Mouse (Mus musculus) left cerebral cortex, postnatal 14 days (tissue): ENCODE measurements around the gene Slc38a7. TPM values are rescaled to one million over a fixed set of nuclear protein-coding genes. Genes with fewer than 3 reads are reported as not detected.
"Not testable (repeated sequence)": the region's sequence is repeated elsewhere in the genome, so short reads cannot be mapped to it uniquely, and the experiment has no call there.

Experiments used
- DNase-seq, 2 experiments: peaks; one replicate each; pipeline ENCODE4 v3.0.0; 2021 to 2022; ENCODE audit warnings: low spot score in 2 of 2, mixed read lengths in 1 of 2
- intact Hi-C: fragments of 180-260 bp; cut with DNase I; formaldehyde crosslinking; loops from one replicate; pipeline ENCODE4 v1.15.1; 2025
- total RNA-seq, 2 experiments: library from RNA; stranded (reverse); gene quantifications; 2 replicates each; pipeline ENCODE4 v1.2.3; 2021

Slc38a7 gene
- total RNA-seq, 2 experiments from 2014 or later, result 29.8 to 32.0 TPM

DNA sequence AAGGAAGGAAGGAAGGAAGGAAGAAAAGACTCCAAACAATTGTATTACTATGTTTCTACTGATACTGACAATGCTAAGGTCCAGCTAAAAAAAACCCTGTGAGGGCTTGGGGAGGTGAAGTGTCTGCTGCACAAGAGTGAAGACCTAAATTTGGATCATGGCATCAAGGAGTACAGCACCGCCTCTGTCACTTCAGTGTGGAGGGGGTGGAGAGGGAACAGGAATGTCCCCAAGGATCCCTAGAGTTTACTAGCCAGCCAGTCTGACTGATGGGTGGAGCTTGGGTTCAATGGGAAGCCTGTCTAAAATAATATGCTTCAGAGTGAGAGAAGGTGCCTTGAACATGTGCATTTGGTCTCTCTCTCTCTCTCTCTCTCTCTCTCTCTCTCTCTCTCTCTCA lies 35.1 kb downstream of the Slc38a7 start:
- DNase-seq, result no peak
- intact Hi-C loops, result no loop called here

DNA sequence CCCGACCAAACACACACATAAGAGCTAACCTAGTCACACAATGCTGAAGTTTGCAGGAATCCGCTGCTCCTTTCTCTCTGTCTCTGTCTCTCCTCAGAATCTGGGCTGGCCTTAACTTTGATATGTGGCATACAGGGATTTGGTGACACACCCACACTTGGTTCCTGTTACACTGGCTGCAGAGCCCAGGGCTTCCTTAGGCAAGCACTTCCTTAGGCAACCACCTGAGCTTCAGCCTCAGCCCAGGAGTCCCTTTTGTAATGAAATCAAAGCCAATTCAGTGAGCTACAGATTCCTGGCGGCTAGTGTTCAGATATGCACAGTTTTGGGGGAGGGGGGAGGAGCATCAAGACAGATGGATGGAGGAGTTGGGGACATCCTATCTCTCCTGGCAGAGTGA lies 35.7 kb downstream of the Slc38a7 start:
- intact Hi-C loops, result no loop called here
- DNase-seq, result no peak

DNA sequence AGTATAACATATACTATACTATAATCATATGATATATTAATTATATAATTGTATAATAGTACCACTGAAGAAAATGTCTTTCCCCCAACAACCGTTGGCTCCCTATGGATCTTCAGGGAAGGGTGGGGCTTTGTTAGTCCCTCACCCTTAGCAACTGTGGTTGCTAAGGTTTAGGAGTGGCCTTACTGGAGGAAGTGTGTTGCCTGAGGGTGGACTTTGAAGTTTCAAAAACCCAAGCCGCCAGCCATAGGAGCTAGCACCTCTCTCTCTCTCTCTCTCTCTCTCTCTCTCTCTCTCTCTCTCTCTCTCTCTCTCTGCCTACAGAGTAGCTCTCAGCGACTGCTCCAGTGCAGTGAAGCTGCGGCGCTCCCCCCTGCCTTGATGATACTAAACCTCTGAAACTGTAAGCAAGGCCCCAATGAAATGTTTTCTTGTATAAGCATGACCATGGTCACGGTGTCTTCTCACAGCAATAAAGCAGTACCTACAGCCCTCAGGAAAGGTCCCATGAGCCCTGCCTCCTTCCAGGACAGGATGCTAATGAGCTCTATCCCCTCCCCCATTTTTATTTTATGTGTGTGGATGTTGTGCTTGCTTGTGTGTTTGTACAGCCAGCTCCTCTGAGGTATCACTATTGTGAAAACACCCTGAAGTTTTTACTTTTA lies 37.2 kb downstream of the Slc38a7 start:
- intact Hi-C loops, result no loop called here
- no peak for DNase-seq

DNA sequence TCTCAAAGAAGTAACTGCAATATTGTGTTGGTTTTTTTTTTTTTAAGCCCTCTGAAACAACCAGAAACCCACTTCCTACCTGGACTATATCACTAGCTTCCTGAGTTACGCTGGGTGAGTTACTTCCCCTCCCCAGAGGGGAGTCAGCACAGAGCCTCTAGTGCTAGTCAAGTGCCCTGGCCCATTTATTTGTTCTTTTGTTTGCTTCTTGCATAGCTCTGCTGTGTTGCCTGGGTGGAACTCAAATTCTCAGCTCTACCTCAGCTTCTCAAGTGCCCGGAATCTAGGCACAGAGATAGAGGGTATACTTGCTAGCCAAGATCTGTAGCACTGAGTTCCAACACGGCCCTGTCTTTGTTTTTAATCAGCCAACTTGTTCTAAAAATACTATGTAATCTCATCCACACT lies 43.2 kb downstream of the Slc38a7 start:
- no peak for DNase-seq
- intact Hi-C loops, result no loop called here

DNA sequence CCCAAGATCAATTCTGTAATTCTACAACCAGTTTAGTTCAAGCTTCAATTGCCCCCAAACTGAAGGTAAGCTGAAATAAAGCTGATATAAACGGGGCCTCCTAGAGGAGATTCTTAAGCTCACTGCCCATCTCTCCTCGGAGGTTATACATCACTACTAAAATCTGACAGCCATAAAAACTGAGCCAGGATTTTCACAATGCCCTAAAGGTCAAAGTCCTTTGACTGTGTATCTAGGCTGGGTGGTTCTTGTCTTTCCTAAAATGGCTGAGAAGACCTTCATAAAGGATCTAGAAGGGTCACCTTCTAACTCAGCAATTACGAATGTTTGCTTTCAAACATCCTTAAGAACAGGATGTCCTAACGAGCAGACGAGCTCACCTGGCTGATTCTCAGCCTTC lies 44.2 kb downstream of the Slc38a7 start:
- intact Hi-C loops, result no loop called here

DNA sequence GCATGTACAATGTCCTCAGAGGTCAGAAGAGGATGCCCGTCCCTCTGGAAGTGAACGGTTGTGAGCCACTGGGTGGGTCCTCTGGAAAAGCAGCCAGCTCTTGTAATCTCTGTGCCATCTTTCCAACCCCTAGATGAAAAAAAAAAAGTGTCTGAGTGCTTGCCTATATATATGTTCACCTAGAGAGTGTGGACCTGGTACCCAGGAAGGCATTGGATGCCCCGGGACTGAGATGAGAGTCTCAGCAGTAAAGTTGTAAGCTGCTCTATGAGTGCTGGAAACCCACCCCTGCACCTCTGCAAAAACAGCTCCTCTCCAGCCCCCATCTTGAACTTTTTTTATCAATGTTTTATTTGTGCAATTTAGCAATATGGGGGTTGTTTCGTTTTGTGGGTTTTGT lies 44.7 kb downstream of the Slc38a7 start:
- intact Hi-C loops, result no loop called here
- DNase-seq, result no peak

More for the DNA sequence above, 44.2 kb downstream of the Slc38a7 start:
- DNase-seq, result no peak

DNA sequence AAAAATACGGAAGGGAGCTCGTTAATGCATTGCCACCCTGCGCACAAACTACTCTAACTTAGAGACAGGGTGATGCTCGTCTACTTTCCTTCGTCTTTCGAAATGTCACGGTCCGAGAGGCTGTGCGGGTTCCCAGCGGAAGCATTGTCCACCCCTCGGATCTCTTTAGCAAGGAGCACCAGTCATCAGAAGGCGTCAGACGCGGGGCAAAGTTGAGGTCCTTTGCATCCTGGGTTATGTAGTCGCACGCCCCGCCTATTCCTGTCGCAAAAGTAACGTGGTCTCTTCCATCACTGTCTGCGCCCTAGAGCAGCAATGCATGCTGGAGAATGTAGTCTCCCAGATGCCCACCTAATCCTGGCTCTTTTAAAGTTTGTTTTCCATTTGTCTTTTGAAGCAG lies 45.5 kb downstream of the Slc38a7 start:
- intact Hi-C loops, result no loop called here
- peak; percentile 95 to 98 for DNase-seq

DNA sequence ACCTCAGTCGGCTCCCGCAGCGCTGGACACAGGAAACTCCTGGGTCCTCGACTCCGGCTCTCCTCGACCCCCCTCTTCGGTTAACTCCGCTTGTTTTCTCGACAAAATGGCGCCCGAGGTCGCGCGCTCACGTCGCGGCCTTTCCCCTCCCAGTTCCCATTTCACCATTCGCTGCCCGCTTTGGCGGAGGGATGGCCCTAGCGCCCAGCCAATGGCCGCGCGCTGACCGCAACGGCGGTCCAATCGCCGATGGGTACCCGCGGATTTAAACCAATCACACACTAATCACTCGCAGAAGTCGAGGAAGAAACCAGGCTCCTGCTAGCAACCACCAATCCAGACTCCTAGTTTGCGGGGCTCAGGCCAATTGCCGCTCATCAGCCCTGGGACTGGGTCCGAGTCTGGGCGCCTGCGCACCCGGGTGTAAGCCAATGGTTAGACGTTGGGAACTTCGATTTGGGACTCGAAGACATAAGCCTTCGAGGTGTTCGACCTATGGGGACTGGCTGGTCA lies 46.0 kb downstream of the Slc38a7 start, which contains the start of gene Cnot1:
Gene Cnot1, minus strand, starts transcription at position 134 of the 513 bp plus-strand sequence.
- DNase-seq, result peak; percentile 99
- intact Hi-C loops, result no loop called here

- intact Hi-C loops, result no loop called here
- peak; percentile 41 for DNase-seq
These were observed 46.7 kb downstream of the Slc38a7 start for GRCm38 (mm10) chr8:95806461-95807191.

GRCm38 (mm10) chr8:95805482-95805881 lies 47.9 kb downstream of the Slc38a7 start:
- intact Hi-C loops, result no loop called here

GRCm38 (mm10) chr8:95802231-95802630 lies 51.1 kb downstream of the Slc38a7 start:
- DNase-seq, result no peak

More at GRCm38 (mm10) chr8:95805482-95805881, 47.9 kb downstream of the Slc38a7 start:
- no peak for DNase-seq

GRCm38 (mm10) chr8:95801476-95802064 lies 51.8 kb downstream of the Slc38a7 start:
- no peak for DNase-seq
- intact Hi-C loops, result no loop called here

More at GRCm38 (mm10) chr8:95802231-95802630, 51.1 kb downstream of the Slc38a7 start:
- intact Hi-C loops, result no loop called here

- intact Hi-C loops, result no loop called here
- no peak for DNase-seq
These were observed 53.0 kb downstream of the Slc38a7 start for GRCm38 (mm10) chr8:95800353-95800752.

DNA sequence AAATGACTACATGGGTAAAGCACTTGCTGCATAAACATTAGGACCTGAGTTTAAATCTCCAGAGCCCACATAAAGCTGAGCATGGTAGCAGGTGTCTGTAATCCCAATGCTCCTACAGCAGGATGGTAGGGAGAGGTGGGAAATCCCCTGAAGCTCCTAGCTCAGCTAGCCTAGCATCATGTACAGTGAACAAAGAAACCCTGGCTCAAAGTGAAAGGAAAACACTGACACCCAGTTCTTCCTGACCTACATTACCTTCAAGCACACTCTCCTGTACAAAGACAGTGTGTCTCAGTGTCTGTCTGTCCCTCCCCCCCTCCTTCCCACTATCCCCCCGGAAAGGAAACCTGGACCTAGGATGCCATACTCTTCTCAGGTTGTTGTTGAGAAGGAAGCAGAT lies 53.4 kb downstream of the Slc38a7 start:
- intact Hi-C loops, result no loop called here
- DNase-seq, result no peak

DNA sequence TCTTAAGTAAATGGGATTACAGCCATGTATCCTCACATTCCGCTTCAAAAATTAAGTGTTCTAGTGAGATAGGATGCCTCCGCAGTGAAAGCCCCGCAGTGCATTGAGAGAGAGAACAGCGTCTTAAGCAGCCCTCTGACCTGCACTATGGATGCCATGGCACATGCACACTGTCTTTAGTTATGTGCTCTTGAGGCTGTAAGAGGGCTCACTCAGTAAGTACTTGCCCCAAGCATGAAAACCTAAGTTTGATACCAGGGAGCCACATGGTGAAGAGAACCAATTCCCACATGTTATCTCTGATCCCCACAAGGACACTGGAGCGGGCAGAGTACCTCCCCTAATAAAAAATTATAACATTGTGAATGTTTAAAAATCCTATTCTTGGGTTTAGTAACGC lies 54.2 kb downstream of the Slc38a7 start:
- intact Hi-C loops, result no loop called here
- no peak for DNase-seq

GRCm38 (mm10) chr8:95795333-95796061 lies 57.8 kb downstream of the Slc38a7 start:
- intact Hi-C loops, DNase-seq: not testable (repeated sequence)
